Mouse (Mus musculus): ENCODE measurements around the gene Plekhb2.

GRCm38 (mm10) chr1:34847070-34847469, 2.7 kb upstream of the Plekhb2 start:
- TF ChIP-seq CTCF (conservative IDR thresholded peaks at IDR 0.05; ENCODE audit: low read length) (no peak), NANOG (IDR thresholded peaks at IDR 0.05; ENCODE audit: borderline replicate concordance, low read length) (no peak)

All from E14TG2a.4 (cell line).